Mouse (Mus musculus) hematopoietic multipotent progenitor cell, adult 10-12 weeks (in vitro differentiated cells): ENCODE data around the gene Sf3b6. TPM values are rescaled to one million over a fixed set of nuclear protein-coding genes. Genes with fewer than 3 reads are reported as not detected.

ENCODE experiments used
- polyA plus RNA-seq: library from polyadenylated mRNA; stranded (reverse); fragments of >175 nt; gene quantifications from 2 replicates; pipeline ENCODE4 v1.2.3, GENCODE M21; 2012; ENCODE audit warnings: low replicate concordance

The Sf3b6 gene
- 4.2 and 7.6 TPM in 2 replicates for polyA plus RNA-seq

GRCm38 (mm10) chr12:4817361-4818101 is at the start of gene Sf3b6:
TSS of gene Sf3b6 (plus strand) at chr12:4817544.

GRCm38 (mm10) chr12:4768492-4769332 is 48.6 kb upstream of the Sf3b6 start, which contains the start of the genes Pfn4 and Fam228b:
TSS of gene Pfn4 (plus strand) at chr12:4769022.
TSS of gene Fam228b (minus strand) at chr12:4769267.

GRCm38 (mm10) chr12:4841392-4841887 is 24.1 kb downstream of the Sf3b6 start, which contains the start of gene Fkbp1b:
TSS of gene Fkbp1b (minus strand) at chr12:4841591.

DNA sequence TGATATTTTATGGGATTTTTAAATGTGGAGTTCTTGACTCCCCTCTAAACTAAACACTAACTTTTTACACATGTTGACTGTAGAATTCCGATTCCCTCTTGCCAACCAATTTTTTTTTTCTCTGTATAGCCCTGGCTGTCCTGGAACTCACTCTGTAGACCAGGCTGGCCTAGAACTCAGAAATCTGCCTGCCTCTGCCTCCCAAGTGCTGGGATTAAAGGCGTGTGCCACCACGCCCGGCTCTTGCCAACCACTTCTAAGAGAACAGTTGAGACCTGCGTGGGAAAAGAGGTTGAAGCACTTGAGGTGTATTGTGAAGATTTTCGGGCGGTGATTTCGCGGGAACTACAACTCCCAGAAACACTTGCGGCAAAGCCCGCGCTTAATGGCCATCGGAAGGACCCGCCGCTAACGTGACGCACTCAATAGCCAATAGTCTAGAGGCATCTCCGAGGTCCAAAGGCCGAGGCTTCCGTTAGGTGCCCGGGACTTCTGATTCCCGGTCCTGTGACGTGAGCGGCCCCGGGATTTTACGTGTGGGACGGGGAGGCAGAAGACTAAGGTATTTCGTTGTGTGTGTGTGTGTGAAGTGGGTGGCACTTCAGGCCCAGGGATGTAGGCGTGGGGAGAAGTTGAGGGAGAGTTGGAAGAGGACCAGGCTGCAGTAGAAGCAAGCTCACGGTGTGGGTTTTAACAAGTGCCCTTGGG is 25.7 kb downstream of the Sf3b6 start, which contains the start of gene Wdcp:
TSS of gene Wdcp (plus strand) at position 414 of the 708 bp plus-strand sequence.

DNA sequence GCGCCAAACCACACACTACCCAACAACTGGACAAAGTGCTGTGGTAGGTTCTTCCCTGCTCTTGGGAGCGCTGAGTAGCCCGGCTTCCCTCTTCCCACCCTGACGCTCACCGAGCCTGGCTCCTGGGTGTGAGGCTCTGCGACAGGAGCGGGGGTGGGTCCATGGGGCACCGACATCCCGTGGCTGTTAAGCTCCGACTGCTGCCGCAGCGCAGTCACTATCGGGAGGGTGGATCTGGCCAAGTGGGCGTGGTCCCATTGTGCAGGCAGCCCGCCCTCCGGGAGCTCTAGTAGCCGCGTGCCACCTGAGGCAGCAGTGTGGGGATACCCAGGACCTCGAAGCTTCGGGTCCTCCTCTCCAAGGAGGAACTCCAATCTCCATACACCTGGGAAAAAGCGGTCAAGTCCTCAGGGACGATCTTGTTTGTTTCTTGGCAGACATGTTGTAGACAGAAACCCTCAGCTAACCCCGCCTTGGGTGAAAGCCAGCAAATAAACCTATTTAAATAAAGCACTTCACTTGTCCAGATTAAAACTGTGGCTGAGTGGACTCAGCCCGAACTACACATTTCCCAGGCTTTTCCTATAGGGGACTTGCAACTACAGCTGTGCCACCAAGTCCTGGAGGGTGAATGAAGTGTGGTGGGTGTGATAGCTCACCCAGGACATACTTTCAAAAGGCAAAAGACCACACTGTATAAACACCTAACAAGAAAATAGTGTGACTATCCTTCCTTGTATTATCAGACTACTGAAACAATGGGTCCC is 57.0 kb downstream of the Sf3b6 start, which contains the start of gene Mfsd2b:
TSS of gene Mfsd2b (minus strand) at position 199 of the 767 bp plus-strand sequence.

Other genes starting within 250 kb of the Sf3b6 start
- 25.8 and 51.6 TPM in 2 replicates for gene Itsn2, start 224.9 kb upstream of the Sf3b6 start, polyA plus RNA-seq
- gene Gm3625, start 224.6 kb upstream of the Sf3b6 start, polyA plus RNA-seq: not detected in 2 replicates
- gene Fam228a, start 79.1 kb upstream of the Sf3b6 start, polyA plus RNA-seq: not detected in 2 replicates
- gene Pfn4, start 48.5 kb upstream of the Sf3b6 start, polyA plus RNA-seq: 0.12 TPM in 1 of 2 replicates, not detected in the other
- 0.38 and 0.51 TPM in 2 replicates for gene Fam228b, start 48.3 kb upstream of the Sf3b6 start, polyA plus RNA-seq
- 2.6 and 2.9 TPM in 2 replicates for gene Fkbp1b, start 24.0 kb downstream of the Sf3b6 start, polyA plus RNA-seq
- 0.63 and 2.1 TPM in 2 replicates for gene Wdcp, start 25.8 kb downstream of the Sf3b6 start, polyA plus RNA-seq
- gene Mfsd2b, start 56.8 kb downstream of the Sf3b6 start, polyA plus RNA-seq: 8.0 and 29.2 TPM in 2 replicates
- gene Ubxn2a, start 90.2 kb downstream of the Sf3b6 start, polyA plus RNA-seq: 5.7 and 10.9 TPM in 2 replicates
- 18.4 and 50.3 TPM in 2 replicates for gene Atad2b, start 99.8 kb downstream of the Sf3b6 start, polyA plus RNA-seq